Mouse (Mus musculus) embryonic facial prominence, embryonic 12.5 days (tissue): ENCODE measurements around the gene Ift122. TPM values are rescaled to one million over a fixed set of nuclear protein-coding genes. Genes with fewer than 3 reads are reported as not detected.
"Not testable (repeated sequence)": the region's sequence is repeated elsewhere in the genome, so short reads cannot be mapped to it uniquely, and the experiment has no call there.

ENCODE experiments used
- ATAC-seq: fragments of 200-750 bp; cut with Nextera tagmentation; 2 replicates; pipeline ENCODE4 v1.8.0; 2017; ENCODE audit not compliant: insufficient number of reproducible peaks, insufficient read depth, low FRiP score, low TSS enrichment
- H3K27ac ChIP-seq: fragments of 300-500 bp; sonication (generic); 2 replicates; pipeline ENCODE4 v1.5.1; 2016; ENCODE audit warnings: mild to moderate bottlenecking
- H3K27me3 ChIP-seq: fragments of 300-500 bp; sonication (generic); 2 replicates; pipeline ENCODE4 v1.6.1; 2016; ENCODE audit warnings: mild to moderate bottlenecking, moderate library complexity
- H3K36me3 ChIP-seq: fragments of 300-500 bp; sonication (generic); 2 replicates; pipeline ENCODE4 v1.6.1; 2016; ENCODE audit warnings: mild to moderate bottlenecking
- H3K4me1 ChIP-seq: fragments of 300-500 bp; sonication (generic); 2 replicates; pipeline ENCODE4 v1.6.1; 2016
- H3K4me2 ChIP-seq: fragments of 300-500 bp; sonication (generic); replicated peaks from 2 replicates; pipeline ENCODE4 v1.6.1; 2016; ENCODE audit warnings: mild to moderate bottlenecking, moderate library complexity
- H3K4me3 ChIP-seq: fragments of 300-500 bp; sonication (generic); 2 replicates; pipeline ENCODE4 v1.5.1; 2016; ENCODE audit warnings: mild to moderate bottlenecking
- H3K9ac ChIP-seq: fragments of 300-500 bp; sonication (generic); 2 replicates; pipeline ENCODE4 v1.6.1; 2016; ENCODE audit warnings: mild to moderate bottlenecking, moderate library complexity
- H3K9me3 ChIP-seq: fragments of 300-500 bp; sonication (generic); 2 replicates; pipeline ENCODE4 v1.6.1; 2016; ENCODE audit warnings: mild to moderate bottlenecking, moderate library complexity
- whole genome bisulfite sequencing: fragments of 180-500 bp; shearing (Covaris S2); methylation state at CpG from one replicate; pipeline ENCODE4 v1.1.7; 2016; 5-methylcytosine and 5-hydroxymethylcytosine counted together
- polyA plus RNA-seq: library from polyadenylated mRNA; unstranded; fragments of >200 nt; fragmentation: Nextera tagmentation; extraction: Ambion mirVana; gene quantifications from 2 replicates; pipeline ENCODE4 v1.2.1, GENCODE M21; 2016

The Ift122 gene
- polyA plus RNA-seq, 1 experiment from 2014 or later = 30.7 TPM

DNA sequence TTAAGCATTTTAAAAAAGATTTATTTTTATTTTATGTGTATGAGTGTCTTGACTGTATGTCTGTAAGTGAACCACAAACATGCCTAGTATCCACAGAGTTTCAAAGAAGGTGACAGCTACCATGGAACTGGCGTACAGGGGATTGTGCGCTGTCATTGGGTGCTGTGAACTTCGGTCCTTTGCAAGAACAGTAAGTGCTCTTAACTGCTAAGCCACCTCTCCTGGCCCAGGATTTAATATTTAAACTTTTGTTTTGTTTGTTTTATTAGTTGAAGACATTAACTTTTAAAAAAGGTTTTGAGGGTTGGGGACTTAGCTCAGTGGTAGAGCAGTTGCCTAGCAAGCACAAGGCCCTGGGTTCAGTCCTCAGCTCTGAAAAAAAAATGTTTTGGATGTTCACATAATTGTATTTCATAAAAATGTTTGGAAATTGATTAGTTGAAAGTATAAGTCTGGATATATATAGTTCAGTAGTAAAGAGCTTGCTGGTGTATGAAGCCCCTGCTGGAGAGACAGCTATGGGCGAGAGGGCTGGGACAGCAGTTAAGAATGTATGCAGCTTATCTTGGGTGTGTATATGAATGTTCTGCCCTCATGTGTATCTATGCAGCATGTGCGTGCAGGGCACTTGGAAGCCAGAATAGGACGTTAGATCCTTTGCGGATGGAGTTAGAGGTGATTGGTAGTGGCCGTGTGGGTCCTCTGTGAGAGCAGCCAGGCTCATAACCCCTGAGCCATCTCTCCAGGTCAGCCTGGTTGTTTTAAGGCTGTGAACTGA, 31.9 kb upstream of the Ift122 start:
- Histone ChIP-seq H3K4me2 (no peak overlapping the region), H3K9ac (no peak overlapping the region), H3K4me1 (no peaks in the 10 kb centered on the region), H3K27ac (no peak overlapping the region), H3K4me3 (no peak overlapping the region), H3K9me3 (no peaks in the 10 kb centered on the region), H3K27me3 (no peaks in the 10 kb centered on the region), H3K36me3 (no peaks in the 10 kb centered on the region)
- 84% methylated on average over 8 of the region's 8 CpGs for WGBS
- ATAC-seq = no peak

DNA sequence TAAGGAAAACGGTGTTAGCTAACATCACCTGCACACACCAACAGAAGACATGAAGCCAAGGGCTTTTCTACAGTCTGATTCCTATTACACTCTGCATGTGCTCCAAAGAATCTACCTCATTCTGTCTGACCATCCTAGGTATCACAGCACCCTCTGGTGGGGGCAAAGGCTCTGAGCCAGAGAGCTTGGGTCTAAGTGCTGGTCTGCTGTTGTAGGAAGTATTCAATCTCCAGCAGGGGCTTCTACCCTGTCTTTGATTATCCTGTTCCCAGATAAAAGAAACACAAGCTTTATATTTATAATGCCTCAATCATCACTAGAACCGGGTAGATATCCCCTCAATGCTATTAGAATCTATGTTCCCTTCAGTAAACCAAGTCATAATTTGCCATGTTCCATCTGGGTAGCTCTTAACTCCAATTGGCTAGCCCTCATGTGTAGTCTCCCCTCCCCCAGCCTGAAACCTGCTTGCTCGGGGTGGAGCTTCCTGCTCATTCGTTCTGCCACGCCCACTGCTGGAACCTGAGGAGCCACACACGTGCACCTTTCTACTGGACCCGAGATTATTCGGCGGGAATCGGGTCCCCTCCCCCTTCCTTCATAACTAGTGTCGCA, 29.3 kb upstream of the Ift122 start:
- Histone ChIP-seq H3K27ac (0 out of 2 replicates have a peak overlapping the region, but pooled peaks have one; percentile 23), H3K4me2 (peak overlapping the region; percentile 34), H3K4me3 (0 out of 2 replicates have a peak overlapping the region, but pooled peaks have one; percentile 9)
- not testable (repeated sequence) for H3K9ac ChIP-seq, H3K27me3 ChIP-seq, H3K36me3 ChIP-seq, H3K9me3 ChIP-seq, H3K4me1 ChIP-seq
- WGBS = 8% methylated on average over 5 of the region's 11 CpGs
- ATAC-seq = peak; percentile 95

DNA sequence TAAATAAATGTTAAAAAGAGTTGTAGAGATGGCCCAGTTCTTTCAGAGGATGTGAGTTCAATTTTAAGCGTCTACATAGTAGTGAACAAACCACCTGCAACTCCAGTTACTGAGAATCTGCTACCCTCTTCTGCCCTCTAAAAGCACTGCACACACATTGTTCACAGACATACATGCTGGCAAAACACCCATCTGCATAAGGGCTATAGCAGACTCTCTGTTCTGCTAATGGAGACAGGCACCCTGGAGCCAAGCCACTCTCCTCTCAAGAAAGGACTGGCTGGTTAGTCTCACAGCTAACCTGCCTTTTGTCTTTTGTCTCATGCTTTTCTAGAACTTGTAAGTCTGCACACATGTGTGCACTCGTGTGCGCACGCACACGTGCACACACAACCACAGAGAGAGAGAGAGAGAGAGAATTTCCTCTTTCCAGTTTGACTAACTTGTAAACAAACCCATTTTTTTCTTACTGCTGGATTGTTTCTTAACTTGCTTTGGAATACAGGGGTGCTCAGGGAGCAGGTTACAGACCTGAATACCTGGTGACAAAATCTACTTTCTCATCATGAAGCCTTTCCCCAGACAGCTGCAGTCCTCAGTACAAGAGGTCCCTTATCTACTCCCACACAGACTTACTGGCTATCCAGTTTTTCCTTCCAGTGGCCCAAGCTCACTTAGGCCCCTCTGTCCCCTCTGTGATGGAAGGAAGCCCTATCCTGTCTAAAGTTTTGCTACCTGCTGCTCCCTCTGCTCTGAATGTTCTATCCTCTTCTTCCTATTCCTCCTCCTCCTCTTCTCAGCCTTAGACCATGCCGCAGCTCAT, 22.3 kb upstream of the Ift122 start:
- H3K4me2 ChIP-seq = no peak overlapping the region
- H3K36me3 ChIP-seq = no peaks in the 10 kb centered on the region
- no peak for ATAC-seq
- H3K4me3 ChIP-seq = no peak overlapping the region
- H3K9me3 ChIP-seq = no peaks in the 10 kb centered on the region
- no peaks in the 10 kb centered on the region for H3K4me1 ChIP-seq
- no peaks in the 10 kb centered on the region for H3K27me3 ChIP-seq
- 85% methylated on average over 6 of the region's 6 CpGs for WGBS
- H3K9ac ChIP-seq = no peak overlapping the region
- H3K27ac ChIP-seq = no peak overlapping the region

DNA sequence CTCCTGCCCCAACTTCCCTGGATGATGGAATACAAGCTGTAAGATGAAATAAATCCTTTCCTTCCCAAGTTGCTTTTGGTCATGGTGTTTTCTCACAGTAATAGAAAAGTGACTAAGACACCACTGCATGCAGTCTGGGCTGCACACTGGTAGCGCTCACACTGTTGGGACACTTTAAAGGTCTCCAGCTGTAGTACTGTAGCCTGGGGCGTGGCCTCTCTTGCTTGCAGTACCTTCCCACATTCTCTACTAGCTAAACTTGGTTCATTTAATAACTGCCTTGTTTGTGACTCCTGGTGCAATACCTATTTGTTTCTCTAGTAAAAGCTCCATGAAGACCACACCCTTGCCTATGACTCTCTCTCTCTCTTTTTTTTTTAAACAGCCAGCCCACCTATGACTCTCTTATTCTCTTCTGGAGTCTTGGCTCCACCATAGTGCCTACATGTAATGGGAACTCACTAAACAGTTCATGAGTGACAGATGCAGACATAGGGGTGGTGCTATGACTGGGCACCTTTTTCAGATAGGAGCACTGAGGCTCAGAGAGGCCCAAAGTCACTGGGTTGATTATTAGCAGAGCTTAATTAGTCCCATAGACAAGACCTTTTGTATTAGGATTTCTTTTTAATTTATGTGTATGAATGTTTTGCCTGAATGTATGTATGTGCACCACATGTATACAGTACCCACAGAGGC, 21.0 kb upstream of the Ift122 start:
- WGBS = 88% methylated on average over 2 of the region's 2 CpGs
- ATAC-seq = no peak
- no peaks in the 10 kb centered on the region for H3K27me3 ChIP-seq
- H3K36me3 ChIP-seq = no peaks in the 10 kb centered on the region
- no peak overlapping the region for H3K9ac ChIP-seq
- no peak overlapping the region for H3K27ac ChIP-seq
- H3K4me3 ChIP-seq = no peak overlapping the region
- H3K4me1 ChIP-seq = no peaks in the 10 kb centered on the region
- no peak overlapping the region for H3K4me2 ChIP-seq
- no peaks in the 10 kb centered on the region for H3K9me3 ChIP-seq

DNA sequence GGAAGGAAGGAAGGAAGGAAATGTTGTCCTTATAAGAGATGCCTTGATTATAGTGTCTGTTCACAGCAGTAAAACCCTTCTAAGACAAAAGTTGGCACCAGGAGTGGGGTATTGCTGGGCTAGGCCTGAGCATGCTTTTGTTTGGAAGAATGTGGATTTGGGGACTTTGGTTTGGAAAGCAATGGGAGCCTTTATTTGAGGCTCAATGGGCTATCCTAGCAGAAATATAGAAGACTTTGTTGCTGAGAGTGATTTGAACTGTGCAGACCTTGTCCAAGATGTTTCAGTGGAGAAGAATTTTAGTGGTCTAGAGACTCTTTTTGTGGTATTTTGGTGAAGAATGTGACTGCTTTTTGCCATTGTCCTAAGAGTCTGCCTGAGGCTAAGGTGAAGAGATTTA, 19.4 kb upstream of the Ift122 start:
- no peaks in the 10 kb centered on the region for H3K9me3 ChIP-seq
- H3K27ac ChIP-seq = no peak overlapping the region
- no peaks in the 10 kb centered on the region for H3K36me3 ChIP-seq
- no peak for ATAC-seq
- no peak overlapping the region for H3K4me2 ChIP-seq
- H3K4me3 ChIP-seq = no peak overlapping the region
- no peaks in the 10 kb centered on the region for H3K27me3 ChIP-seq
- no peak overlapping the region for H3K9ac ChIP-seq
- H3K4me1 ChIP-seq = no peaks in the 10 kb centered on the region

DNA sequence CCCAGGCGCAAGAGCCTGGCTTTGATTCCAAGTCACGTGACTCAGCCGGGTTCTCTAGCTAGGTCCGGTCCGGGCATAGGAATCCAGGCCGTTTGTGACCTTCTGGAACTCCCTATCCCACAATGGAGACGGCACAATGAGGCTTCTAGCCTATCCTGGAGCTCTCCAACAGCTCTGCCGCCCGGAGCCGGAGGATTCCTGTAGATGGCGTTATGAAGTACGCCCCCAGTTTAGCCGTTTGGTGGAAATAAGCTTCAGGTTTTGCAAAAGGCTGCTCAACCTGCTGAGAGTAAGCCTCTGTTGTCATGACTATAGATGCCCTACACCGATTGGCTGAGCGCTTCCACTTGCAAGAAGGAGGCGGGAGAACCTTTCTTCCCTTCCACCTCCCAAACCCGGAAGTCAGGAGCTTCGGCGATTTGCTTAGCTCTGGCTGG, 15.1 kb upstream of the Ift122 start, which contains the start of gene Efcab12:
Gene Efcab12, minus strand, starts transcription at position 252 of the 437 bp plus-strand sequence.
- Histone ChIP-seq H3K9ac (peak within 1 kb of the TSS; percentile 20; the same call in 1 of the 2 replicates), H3K27me3 (no peaks in the 10 kb centered on the region), H3K4me2 (peak within 1 kb of the TSS; percentile 58), H3K4me3 (peak within 1 kb of the TSS; percentile 29), H3K36me3 (peaks cover 16% of the 10 kb centered on the region), H3K4me1 (no peaks in the 10 kb centered on the region), H3K27ac (no peak within 1 kb of the TSS; the same call in 1 of the 2 replicates), H3K9me3 (no peaks in the 10 kb centered on the region)
- WGBS = 2% methylated on average over 19 of the region's 19 CpGs
- peak; percentile 77; the same call in 1 of the 2 replicates for ATAC-seq

DNA sequence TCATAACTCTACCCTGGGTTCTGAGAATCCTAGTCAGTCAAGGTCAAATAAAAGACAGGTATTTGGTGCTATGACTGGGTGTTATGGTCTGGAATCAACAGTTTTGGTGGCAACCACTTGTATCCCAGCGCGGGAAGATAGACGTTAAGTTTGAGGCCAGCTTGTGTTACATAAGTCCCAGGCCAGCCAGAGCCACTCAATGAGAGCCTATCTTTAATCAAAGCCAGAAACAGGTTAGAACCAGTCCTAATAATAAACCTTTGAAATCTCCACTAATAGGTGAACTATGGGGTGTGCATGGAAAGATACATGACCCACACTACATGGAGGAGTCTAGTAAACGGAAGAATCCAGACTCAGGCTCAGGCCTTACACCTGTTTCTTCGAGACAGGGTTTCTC, 14.5 kb upstream of the Ift122 start:
- no peaks in the 10 kb centered on the region for H3K27me3 ChIP-seq
- 61% methylated on average over 5 of the region's 5 CpGs for WGBS
- ATAC-seq = no peak
- peak overlapping the region; percentile 58 for H3K4me2 ChIP-seq
- H3K4me1 ChIP-seq = no peaks in the 10 kb centered on the region
- H3K9ac ChIP-seq = no peak overlapping the region
- no peak overlapping the region for H3K27ac ChIP-seq
- 0 out of 2 replicates have a peak overlapping the region, but pooled peaks have one; percentile 29 for H3K4me3 ChIP-seq
- no peaks in the 10 kb centered on the region for H3K9me3 ChIP-seq
- peaks cover 18% of the 10 kb centered on the region for H3K36me3 ChIP-seq

DNA sequence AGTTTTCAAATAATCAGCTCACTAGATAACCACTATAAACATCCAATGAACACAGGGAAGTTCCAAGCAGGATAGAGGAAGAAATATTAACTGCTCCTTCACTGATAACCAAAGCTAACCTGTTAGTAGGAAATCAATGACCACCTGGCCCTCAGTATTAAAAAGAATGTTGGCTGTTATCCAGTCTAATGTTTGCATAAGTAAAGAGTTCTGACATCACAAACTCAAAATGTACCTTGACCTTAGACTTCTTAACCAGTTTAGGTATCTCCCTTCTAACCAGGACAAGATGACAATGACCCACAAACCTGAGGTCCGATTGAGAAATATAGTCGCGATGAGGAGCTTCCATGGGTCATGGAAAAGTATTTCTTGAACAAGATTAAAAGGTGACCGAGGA, 8.3 kb upstream of the Ift122 start:
- peaks cover 44% of the 10 kb centered on the region for H3K36me3 ChIP-seq
- H3K27ac ChIP-seq = no peak overlapping the region
- no peak overlapping the region for H3K9ac ChIP-seq
- 94% methylated on average over 4 of the region's 4 CpGs for WGBS
- no peaks in the 10 kb centered on the region for H3K27me3 ChIP-seq
- H3K4me1 ChIP-seq = no peaks in the 10 kb centered on the region
- H3K4me3 ChIP-seq = no peak overlapping the region
- H3K9me3 ChIP-seq = no peaks in the 10 kb centered on the region
- H3K4me2 ChIP-seq = no peak overlapping the region
- ATAC-seq = no peak

DNA sequence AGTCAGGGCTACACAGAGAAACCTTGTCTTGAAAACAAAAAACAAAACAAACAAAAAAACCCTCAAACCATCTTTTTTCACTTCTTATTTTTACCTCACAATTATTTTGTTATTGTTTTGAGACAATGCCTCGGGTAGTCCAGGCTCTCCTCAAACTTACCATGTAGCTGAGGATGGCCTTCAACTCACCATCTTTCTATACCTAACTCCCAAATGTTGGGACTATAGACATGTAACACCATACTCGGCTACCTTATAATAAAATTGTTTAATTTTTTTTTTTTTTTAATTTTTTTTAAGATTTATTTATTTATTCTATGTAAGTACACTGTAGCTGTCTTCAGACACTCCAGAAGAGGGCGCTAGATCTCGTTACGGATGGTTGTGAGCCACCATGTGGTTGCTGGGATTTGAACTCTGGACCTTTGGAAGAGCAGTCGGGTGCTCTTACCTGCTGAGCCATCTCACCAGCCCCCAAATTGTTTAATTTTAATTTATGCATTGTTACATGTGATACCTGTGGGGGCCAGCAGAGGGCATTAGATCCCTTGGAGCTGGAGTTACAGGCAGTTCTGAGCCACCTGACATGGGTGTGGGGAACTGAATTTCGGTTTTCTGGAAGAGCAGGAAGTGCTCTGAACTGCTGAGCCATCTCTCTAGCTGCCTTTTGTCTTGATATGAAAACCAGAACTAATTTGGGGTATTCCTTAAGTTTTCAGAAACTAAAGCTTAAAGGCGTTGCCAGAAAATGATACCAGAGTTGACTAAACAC, 6.4 kb upstream of the Ift122 start:
- Histone ChIP-seq H3K27me3 (no peaks in the 10 kb centered on the region), H3K27ac (no peak overlapping the region), H3K4me3 (no peak overlapping the region), H3K9me3 (no peaks in the 10 kb centered on the region), H3K9ac (no peak overlapping the region), H3K36me3 (peaks cover 48% of the 10 kb centered on the region), H3K4me2 (no peak overlapping the region), H3K4me1 (no peaks in the 10 kb centered on the region)
- no peak for ATAC-seq
- 42% methylated on average over 8 of the region's 8 CpGs for WGBS

DNA sequence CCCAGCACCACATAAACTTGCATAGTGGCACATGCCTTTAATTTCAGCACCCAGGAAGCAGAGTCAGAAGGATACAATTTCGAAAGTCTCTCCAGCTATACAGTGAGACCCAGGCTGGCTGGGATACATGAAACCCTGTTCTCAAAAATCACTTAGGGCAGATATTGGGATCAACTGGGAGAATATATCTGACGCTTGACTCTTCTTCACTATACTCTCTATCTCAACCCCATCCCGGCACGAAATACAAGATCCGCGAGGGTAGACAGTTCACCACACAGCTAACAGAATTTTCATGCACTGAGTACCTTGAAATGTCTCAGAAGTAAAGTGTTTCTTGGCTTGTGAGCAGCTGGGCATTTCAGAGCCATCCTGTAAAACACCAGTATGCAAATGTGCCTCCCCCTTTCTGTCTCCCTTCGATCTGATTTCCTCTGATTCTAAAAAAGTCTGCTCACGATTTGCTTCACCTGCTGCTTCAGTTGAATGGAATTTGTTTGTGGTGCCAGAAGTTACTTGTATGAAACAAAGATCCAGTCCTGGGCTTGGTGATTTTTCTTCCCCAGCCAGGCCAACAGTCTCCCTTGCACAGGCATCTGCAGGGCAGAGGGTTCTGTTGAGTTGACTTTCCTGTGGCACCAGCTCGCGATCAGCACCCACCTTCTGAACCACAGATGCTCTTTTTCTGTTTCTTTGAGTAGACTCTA, 4.5 kb upstream of the Ift122 start:
- Histone ChIP-seq H3K4me2 (no peak overlapping the region), H3K9me3 (no peaks in the 10 kb centered on the region), H3K27ac (no peak overlapping the region), H3K36me3 (peaks cover 32% of the 10 kb centered on the region), H3K4me3 (no peak overlapping the region), H3K9ac (no peak overlapping the region), H3K4me1 (peaks cover 6% of the 10 kb centered on the region; the same call in 1 of the 2 replicates), H3K27me3 (no peaks in the 10 kb centered on the region)
- 92% methylated on average over 10 of the region's 10 CpGs for WGBS
- ATAC-seq = no peak
